Mouse (Mus musculus) brown adipose tissue, adult 24 weeks (tissue): ENCODE measurements around the gene Dgki. TPM values are rescaled to one million over a fixed set of nuclear protein-coding genes. Genes with fewer than 3 reads are reported as not detected.

Experiments used
- H3K27ac ChIP-seq: fragments of 200-500 bp; replicated peaks from 2 replicates; pipeline ENCODE4 v1.5.1; 2012; ENCODE audit warnings: low read depth, mild to moderate bottlenecking, low read length
- H3K4me1 ChIP-seq: fragments of 200-500 bp; 2 replicates; pipeline ENCODE4 v1.6.1; 2012; ENCODE audit warnings: low read length, mixed read lengths; ENCODE audit not compliant: control insufficient read depth, insufficient read depth, insufficient read length
- H3K4me3 ChIP-seq: fragments of 200-500 bp; 2 replicates; pipeline ENCODE4 v1.5.1; 2012; ENCODE audit warnings: low read depth, mild to moderate bottlenecking, low read length, moderate library complexity; ENCODE audit not compliant: insufficient read depth
- polyA plus RNA-seq: library from polyadenylated mRNA; stranded (reverse); fragments of >200 nt; gene quantifications from 2 replicates; pipeline ENCODE4 v1.2.4, GENCODE M21; 2012; ENCODE audit not compliant: missing spikeins, insufficient read depth, insufficient read length

Gene Dgki
- polyA plus RNA-seq, 1 experiment, result not detected

DNA sequence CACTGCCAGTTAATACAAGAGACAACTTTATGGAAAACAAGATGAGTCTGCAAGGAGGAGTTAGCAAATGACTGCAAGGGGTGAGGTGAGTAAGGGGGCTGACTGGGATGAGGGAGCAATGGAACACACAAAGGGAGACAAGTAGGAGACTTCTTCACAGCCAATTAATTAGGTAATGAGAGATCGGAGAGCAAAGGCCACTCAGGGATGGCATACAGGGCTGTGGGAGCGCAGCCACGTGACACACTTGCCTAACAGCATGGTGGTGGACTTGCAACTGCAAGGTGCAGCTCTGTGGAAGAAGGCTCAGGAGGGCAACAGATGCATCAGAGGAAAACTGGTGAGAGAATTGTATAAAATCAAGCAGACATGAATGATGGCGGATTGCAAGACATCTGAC is 339.3 kb downstream of the Dgki start:
- no peak overlapping the region for H3K4me3 ChIP-seq
- H3K27ac ChIP-seq, result no peak overlapping the region
- no peaks in the 10 kb centered on the region for H3K4me1 ChIP-seq

DNA sequence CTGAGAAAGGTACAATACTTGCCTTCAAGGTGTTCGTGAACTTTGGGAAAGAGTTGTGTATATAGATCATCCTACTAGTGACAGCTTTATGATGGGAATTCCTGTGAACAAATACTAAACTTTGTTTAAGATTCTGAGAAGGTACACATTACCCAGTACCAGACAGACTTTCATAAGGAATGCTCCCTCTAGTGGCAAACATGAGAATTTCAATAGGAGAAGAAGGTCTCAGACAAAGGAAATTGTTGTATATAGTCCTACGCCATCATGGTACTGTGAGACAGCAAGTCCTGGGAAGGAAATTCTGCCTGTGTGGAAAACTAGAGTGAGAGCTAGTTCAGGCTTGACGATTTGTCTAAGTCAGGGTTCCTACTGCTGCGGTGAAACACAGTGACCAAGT is 344.7 kb downstream of the Dgki start:
- no peak overlapping the region for H3K4me3 ChIP-seq
- no peaks in the 10 kb centered on the region for H3K4me1 ChIP-seq
- H3K27ac ChIP-seq, result no peak overlapping the region

DNA sequence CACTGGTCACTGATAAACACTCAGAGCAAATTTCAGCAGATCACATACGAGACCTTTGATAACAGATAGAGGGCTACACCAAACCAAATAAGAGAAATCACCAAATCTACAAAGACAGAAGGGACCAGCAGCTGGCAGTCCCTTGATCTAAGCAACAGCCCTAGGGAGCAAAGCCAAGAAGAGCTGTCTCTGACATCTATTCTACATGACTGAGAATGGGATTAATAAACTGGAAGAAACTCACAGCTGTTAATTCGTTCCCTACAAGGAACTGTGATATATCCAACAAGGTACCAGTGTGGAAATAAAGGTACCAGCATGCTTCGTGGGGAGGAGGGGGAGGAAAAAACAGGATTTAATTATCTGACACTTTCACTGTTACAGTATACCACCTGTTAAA is 349.3 kb downstream of the Dgki start:
- Histone ChIP-seq H3K27ac (no peak overlapping the region), H3K4me3 (no peak overlapping the region), H3K4me1 (no peaks in the 10 kb centered on the region)

DNA sequence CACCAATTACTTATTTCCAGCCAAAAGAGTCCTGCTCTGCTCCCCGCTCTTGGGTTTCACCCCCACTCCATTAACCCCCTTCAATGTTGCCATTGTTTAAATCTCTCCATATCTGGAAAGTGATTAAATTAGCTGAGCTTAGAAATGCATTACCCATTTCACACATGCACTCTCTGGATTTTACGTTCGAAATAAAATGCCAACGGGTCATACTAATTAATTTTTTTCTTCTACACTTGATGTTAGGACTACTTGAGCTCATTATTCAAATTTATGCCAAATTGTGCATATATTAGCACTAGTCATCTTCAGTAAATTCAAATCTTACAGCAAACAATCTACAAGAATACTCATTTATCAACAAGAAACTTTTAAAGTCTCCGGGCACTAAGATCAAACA is 352.1 kb downstream of the Dgki start:
- no peak overlapping the region for H3K4me3 ChIP-seq
- no peaks in the 10 kb centered on the region for H3K4me1 ChIP-seq
- no peak overlapping the region for H3K27ac ChIP-seq

DNA sequence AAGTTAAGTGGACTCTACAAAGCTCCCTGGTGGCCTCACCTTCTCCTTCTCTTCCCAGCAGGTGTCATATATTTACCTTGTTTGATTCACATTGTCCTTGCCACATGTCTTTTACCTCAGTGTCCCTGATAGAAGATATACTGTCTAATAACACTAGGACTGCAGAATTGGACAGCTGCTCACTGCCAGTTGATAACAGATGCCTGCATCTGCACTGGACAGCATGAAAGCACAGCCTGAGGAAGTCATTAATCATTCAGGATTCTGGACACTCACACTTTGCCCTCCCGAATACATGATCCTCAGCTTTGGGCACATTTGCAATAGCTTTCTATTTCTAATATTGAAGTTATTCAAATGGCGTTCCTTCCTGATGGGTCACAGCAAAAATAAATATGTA is 362.5 kb downstream of the Dgki start:
- Histone ChIP-seq H3K27ac (no peak overlapping the region), H3K4me1 (no peaks in the 10 kb centered on the region), H3K4me3 (no peak overlapping the region)

DNA sequence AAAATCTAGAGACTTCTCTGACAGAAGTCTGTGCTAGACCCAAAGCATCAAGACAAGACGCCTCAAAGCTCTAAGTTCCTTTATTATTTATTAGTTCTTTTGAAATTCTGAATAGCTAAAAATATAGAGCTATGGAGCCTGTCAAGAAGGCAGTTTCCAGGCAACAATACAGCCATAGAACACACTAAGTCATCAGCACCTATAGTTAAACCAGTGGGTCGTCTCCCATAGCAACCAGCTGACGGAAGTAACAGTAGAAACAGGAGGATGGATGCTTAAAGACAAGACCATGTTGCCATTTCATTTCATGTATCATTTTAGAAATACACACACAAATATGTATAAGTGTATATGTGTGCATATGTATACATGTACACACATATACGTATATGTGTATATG is 363.2 kb downstream of the Dgki start:
- Histone ChIP-seq H3K4me3 (no peak overlapping the region), H3K4me1 (no peaks in the 10 kb centered on the region), H3K27ac (no peak overlapping the region)

DNA sequence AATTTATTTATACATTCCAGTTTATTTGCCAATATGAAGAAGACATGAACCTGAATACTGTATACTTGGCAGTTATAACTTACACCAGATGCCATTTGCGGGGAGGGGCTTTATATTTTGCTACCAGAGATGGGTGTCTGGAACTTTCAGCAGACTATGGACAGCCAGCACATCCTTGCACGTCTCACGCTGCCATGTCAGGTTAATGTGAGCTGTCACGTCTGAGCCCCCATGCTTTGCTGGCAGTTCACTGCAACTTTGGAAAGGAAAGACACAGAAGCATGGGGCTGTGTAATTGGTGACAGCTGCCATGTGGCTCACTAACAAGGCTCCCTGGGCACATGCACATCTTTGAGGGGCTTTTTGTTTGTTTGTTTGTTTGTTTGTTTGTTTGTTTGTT is 368.5 kb downstream of the Dgki start:
- no peak overlapping the region for H3K4me3 ChIP-seq
- H3K27ac ChIP-seq, result no peak overlapping the region
- H3K4me1 ChIP-seq, result no peaks in the 10 kb centered on the region

DNA sequence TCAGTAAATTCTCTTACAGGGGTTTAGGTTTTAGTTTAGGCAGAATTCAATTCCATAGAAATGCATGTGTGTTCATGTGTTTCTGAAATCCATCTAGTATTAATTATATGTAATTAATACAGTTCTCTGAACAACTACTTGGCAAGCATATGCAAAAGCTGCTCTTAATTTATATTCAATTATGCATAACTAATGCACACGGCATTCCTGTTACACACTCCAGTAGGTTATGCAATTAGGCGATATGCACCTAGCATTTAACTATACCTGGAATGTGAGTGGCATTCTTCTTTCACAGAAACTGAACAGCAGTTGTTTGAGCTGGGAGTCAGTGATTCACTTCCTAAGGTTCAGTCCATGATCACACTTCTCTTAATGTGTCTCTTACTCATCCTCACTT is 370.2 kb downstream of the Dgki start:
- Histone ChIP-seq H3K4me1 (no peaks in the 10 kb centered on the region), H3K4me3 (no peak overlapping the region), H3K27ac (no peak overlapping the region)

DNA sequence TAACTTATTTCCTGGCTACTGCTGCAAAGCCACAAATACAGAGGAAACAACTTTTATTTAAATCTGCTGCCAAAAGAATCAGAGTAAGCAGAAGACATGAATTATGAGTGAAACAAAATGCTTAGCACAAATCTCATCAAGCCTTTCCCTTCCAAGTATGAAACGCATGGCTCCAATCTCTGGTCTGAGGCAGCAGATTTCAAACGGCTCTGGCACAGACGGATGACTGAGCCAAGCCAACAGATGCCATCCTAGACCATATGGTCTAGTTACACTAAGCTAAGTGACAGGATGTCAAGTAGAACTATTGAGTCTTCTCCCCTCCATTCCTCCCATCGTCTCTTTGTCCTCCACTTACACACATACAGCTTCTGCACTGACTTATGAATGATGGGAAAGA is 373.5 kb downstream of the Dgki start:
- H3K27ac ChIP-seq, result no peak overlapping the region
- no peak overlapping the region for H3K4me3 ChIP-seq
- H3K4me1 ChIP-seq, result no peaks in the 10 kb centered on the region

DNA sequence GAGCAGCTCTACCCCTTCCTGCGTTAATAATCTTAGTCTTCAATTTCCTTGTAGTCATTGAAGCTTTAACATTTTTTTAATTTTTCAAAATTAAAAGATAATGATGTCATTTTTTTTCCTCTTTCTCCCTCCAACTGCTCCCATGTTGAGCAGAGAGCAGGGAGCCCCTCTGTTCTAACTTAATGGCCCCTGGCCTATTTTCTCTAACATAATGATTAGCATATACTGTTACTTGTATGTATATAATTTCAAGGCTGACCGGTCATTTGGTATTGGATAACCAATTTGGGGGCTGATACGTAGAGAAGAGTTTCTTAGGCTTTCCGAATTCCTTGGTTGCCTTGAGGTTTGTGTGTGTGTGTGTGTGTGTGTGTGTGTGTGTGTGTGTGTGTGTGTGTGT is 378.0 kb downstream of the Dgki start:
- H3K4me1 ChIP-seq, result no peaks in the 10 kb centered on the region
- no peak overlapping the region for H3K27ac ChIP-seq
- no peak overlapping the region for H3K4me3 ChIP-seq

DNA sequence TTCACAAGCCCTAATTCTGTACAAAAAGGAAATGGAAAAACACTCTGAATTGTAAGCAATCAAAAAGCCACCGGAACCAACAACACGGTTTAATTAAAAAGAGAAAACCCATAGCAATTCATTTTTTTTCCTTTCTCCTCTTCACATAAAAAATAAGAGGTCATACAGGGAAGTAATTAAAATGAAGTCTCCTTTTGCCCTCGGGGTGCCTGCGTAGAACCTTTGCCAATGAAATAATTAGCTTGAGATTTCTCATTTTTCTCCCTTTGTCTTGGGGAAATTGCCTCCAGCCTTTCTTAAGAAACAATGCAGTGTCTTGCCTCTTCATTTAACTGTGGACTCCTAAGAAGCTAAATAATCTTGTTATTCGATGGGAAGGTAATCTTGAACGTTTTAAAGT is 388.4 kb downstream of the Dgki start:
- Histone ChIP-seq H3K4me1 (no peaks in the 10 kb centered on the region), H3K4me3 (no peak overlapping the region)

DNA sequence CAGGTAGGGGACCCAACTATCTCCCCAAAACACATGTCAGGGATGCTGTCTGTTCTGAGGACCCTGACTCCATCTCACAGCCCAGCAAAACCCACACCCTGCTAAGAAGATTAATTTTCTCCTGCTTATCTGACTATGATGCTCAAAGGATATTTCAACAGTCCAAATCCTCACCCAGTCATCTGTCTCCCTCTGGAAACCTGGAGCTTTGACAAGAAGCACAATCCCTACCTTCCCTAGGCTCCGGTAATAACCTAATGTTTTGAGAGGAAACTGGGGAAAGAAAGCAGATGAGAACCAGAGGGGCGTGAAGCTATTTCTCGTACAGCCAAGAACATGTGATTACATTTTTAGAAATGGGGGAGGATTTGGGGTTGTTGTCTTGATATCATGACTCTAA is 392.8 kb downstream of the Dgki start:
- H3K4me3 ChIP-seq, result no peak overlapping the region
- H3K4me1 ChIP-seq, result no peaks in the 10 kb centered on the region
- H3K27ac ChIP-seq, result no peak overlapping the region

More for the DNA sequence above, 388.4 kb downstream of the Dgki start:
- H3K27ac ChIP-seq, result no peak overlapping the region

DNA sequence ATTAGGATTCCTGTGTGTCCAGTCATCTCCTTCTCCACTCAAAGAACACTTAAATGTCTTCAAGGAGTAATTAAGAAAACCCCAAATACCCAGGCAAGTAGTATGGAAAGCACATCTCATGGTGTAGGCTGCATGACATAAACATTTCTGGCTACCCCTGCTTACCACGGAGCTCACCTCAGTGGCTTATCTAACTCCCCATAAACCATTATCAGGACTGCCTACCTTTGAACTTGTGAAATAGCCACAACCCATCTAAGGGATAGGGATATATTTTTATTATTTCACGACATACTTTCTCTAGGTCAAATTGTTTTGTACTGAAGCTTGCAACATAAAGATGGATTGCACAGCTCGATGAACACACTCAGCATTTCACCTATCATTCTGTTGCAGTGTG is 394.0 kb downstream of the Dgki start:
- Histone ChIP-seq H3K27ac (no peak overlapping the region), H3K4me3 (no peak overlapping the region), H3K4me1 (no peaks in the 10 kb centered on the region)

DNA sequence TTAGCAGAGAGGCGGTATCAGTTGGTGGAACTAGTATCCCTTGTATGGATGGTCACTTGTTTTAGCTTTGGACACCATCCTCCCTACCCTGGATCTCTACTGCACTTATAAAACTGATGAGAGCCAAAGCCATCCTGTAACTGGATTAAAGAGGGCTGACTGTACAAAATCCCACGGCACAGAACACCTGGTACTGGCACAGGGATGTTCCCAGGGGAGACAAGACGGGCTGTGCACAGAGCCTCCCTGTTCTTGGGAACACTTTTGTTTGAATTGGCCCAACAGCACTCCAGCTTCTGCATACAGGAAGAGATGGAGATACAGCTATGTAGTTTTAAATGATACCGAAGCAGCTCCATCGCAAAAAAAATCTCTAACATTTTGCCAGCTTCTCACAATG is 395.1 kb downstream of the Dgki start:
- Histone ChIP-seq H3K4me3 (no peak overlapping the region), H3K4me1 (no peaks in the 10 kb centered on the region), H3K27ac (no peak overlapping the region)

DNA sequence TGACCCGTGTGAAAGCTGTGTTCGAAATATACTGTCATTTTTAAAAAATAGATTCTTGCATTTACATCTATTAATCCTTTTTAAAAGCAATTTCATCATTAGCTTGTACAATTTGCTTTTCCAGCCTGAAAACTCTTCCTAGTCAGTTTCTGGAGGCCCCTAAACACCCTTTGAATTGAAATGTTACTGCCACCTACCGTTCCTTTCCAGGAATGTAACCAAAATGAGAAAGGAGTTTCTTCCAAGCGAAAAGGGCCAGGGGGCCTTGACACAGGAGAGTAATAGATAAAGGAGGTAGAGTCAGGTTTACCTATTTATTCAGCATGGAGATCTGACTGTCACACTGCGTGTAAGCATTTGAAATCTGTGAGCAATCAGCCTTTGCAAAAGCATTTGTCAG is 396.2 kb downstream of the Dgki start:
- Histone ChIP-seq H3K4me1 (no peaks in the 10 kb centered on the region), H3K4me3 (no peak overlapping the region), H3K27ac (no peak overlapping the region)

DNA sequence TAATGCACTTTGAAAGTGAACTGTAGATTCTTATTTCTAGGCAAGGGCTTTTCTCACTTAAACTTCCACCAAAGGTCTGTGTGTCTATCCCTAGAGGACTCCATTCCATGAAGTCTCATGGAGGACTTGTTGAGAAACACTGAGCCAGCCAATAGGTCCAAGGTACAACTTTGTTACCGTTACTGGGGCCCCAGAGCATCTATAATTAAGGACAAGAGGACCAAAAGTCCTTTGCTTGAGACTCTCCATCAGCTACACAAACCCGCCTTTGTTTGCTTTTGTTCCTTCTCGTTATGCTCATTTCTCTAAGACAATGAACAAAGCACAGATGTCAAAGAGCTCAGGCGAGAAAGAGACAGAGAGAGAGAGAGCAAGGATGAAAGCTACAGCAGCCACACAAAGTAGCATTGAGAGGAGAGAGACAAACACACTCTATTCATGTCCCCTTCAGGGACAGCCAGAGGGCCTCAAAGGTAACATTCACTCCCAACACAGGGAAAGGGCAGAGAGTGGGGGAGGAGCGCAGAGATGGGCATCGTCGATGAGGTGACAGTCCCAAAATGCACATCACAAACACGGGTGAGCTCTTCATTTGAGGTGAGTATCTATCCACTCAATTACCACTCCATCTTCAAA is 396.7 kb downstream of the Dgki start:
- H3K27ac ChIP-seq, result no peak overlapping the region
- no peaks in the 10 kb centered on the region for H3K4me1 ChIP-seq
- no peak overlapping the region for H3K4me3 ChIP-seq

DNA sequence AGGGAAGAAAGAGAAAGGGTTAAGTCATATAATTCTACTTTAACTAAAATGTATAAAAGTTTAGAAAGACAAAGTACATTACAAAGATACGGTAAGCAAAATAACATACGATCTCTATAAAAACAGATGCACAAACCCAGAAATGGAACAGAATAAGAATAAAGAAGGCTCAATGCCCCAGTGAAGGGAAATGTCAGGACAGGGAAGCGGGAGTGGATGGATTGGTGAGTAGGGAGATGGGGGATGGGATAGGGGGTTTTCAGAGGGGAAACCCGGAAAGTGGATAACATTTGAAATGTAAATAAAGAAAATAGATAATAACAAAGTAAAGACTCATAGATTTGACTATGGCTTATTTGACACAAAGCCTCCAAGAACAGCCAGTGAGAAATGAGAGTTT is 400.1 kb downstream of the Dgki start:
- no peak overlapping the region for H3K27ac ChIP-seq
- no peak overlapping the region for H3K4me3 ChIP-seq
- no peaks in the 10 kb centered on the region for H3K4me1 ChIP-seq
